Mouse (Mus musculus): Measurements from ENCODE around the gene Ttll5. TPM values are rescaled to one million over a fixed set of nuclear protein-coding genes. Genes with fewer than 3 reads are reported as not detected.
A peak's percentile ranks its signal among the peaks of the same experiment; 100 is the strongest.

Ttll5 gene
- 13.6 and 13.9 TPM in 2 replicates for polyA plus RNA-seq (2015; fragmentation: Nextera tagmentation; extraction: Ambion mirVana)

DNA sequence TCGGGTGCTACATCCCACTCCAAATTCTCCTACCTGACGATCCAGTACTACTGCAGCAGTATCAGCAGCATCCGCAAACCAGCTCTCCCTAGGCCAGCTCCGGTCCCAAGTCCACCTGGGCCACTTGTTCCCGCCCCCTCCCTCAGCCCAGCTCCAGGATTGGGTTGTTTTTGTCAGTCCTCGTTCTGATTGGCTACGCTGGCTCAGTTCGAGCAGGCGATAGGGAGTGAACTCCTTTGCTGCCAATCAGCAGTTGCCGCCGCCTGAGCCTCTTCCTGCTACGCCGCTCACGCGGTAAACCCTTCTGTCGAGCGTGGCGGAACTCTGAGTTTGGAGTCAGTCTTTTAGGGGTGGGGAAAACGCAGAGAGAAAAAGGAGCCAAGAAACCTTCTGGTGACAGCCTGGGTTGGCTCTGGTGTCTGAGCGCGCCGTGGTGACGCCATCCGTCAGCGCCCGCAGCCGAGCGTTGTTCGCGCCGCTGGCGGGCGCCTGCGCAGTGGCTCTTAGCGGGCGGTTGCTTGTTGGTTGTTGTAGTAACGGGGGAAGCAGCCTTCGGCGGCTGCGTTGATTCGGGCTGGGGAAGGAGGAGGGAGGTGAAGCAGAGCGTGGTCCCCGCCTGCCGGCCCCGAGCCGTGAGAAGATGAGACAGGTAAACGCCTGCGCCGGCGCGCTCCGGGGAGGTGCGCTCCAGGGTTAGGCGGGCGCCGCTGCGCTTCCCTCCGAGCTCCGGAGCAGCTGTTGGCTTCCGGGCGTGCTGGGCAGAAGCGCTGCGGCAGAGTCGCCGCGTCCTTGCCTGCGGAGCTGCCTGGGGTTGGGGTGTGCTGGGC lies at the start of gene Ttll5, which contains the start of gene Erg28:
Gene Ttll5 (plus strand): TSS at position 222 of the 827 bp plus-strand sequence.
Gene Erg28 (minus strand): TSS at position 113 of the 827 bp plus-strand sequence.
- H3K9me3 ChIP-seq: no peaks in the 10 kb centered on the region
- under 1% methylated on average over 63 of the region's 67 CpGs for WGBS
- ATAC-seq (ENCODE audit: borderline replicate concordance, extremely low read depth, low FRiP score, low TSS enrichment): peak; percentile 98
- peaks cover 24% of the 10 kb centered on the region; the same call in 1 of the 2 replicates for H3K36me3 ChIP-seq
- H3K9ac ChIP-seq: peak within 1 kb of the TSS; percentile 70
- no peaks in the 10 kb centered on the region for H3K27me3 ChIP-seq
- peak within 1 kb of the TSS; percentile 99 for H3K27ac ChIP-seq
- H3K4me1 ChIP-seq: peaks cover 26% of the 10 kb centered on the region
- peak within 1 kb of the TSS; percentile 84 for H3K4me2 ChIP-seq
- peak within 1 kb of the TSS; percentile 91 for H3K4me3 ChIP-seq

DNA sequence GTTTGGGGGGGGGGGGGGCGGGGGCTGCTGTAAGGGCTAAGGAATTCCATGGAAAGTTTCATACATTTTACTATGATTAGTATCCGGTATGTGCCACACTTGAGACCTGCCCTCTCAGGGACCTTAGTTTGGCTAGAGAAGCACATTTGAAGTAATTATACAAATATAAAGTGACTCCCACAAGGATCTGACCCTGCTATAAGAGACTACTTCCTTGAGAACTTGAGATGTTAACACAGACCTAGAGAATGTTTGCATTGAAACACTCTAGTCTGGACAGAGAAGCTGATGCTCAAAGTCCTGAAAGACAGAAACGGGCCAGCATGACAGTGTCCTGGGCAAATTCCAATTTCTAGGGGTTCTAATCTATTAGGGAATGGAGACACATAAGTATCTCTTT lies 45.5 kb upstream of the Ttll5 start:
- WGBS: 27% methylated on average over 3 of the region's 3 CpGs
- H3K9me3 ChIP-seq: no peaks in the 10 kb centered on the region
- peak; percentile 32; the same call in 1 of the 2 replicates for ATAC-seq (ENCODE audit: borderline replicate concordance, extremely low read depth, low FRiP score, low TSS enrichment)
- no peak overlapping the region for H3K4me3 ChIP-seq
- H3K9ac ChIP-seq: no peak overlapping the region
- no peak overlapping the region for H3K4me2 ChIP-seq
- H3K36me3 ChIP-seq: no peaks in the 10 kb centered on the region
- peaks cover 10% of the 10 kb centered on the region; the same call in 1 of the 2 replicates for H3K4me1 ChIP-seq
- H3K27ac ChIP-seq: peak overlapping the region; percentile 58; the same call in 1 of the 2 replicates
- no peaks in the 10 kb centered on the region for H3K27me3 ChIP-seq

DNA sequence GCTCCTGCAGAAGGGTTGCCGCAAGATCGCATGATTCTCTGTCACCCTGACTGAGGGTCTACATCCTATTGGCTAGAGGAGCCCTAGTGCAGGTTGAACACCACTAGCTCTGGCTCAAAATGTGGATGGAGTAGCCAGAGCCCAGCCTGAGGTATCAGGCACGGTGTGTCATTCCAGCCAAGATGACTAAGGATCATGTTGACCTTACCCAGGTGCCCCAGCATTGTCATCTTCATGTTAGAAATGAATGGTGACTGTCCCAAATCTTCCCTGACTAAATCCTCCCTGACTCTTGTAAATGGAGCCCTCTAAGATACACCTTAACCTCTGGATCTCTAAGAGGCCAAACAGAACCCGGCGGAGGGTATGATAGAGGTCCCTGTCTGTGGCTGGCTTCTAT lies 44.8 kb upstream of the Ttll5 start:
- Histone ChIP-seq H3K4me2 (no peak overlapping the region), H3K9me3 (no peaks in the 10 kb centered on the region), H3K27ac (peak overlapping the region; percentile 43; the same call in 1 of the 2 replicates), H3K4me1 (peaks cover 10% of the 10 kb centered on the region; the same call in 1 of the 2 replicates), H3K9ac (no peak overlapping the region), H3K36me3 (no peaks in the 10 kb centered on the region), H3K4me3 (no peak overlapping the region), H3K27me3 (no peaks in the 10 kb centered on the region)
- no peak for ATAC-seq (ENCODE audit: borderline replicate concordance, extremely low read depth, low FRiP score, low TSS enrichment)
- 77% methylated on average over 5 of the region's 5 CpGs for WGBS

DNA sequence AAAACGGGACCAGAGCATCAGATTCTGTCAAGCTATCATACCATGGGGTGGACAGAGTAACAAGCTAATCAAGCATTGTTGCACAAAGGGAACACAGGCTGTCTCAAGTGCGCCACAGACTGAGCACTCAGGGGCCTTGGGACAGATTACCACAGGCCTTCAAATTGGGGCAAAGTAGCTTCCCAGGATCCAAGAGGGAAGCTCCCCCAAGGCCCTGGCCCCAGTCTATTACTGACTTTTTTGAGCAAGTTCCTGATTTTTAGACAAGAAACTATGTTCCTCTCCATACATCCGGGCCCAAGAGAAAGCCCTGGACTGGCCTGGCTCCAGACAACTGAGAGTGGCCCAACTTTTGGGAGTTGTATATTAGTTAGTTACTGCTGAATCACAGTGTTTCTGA lies 42.9 kb upstream of the Ttll5 start:
- Histone ChIP-seq H3K27me3 (no peaks in the 10 kb centered on the region), H3K36me3 (no peaks in the 10 kb centered on the region), H3K4me3 (no peak overlapping the region), H3K4me1 (peaks cover 10% of the 10 kb centered on the region; the same call in 1 of the 2 replicates), H3K9me3 (no peaks in the 10 kb centered on the region), H3K27ac (no peak overlapping the region), H3K4me2 (no peak overlapping the region), H3K9ac (no peak overlapping the region)
- 84% methylated on average over 3 of the region's 3 CpGs for WGBS
- no peak for ATAC-seq (ENCODE audit: borderline replicate concordance, extremely low read depth, low FRiP score, low TSS enrichment)

DNA sequence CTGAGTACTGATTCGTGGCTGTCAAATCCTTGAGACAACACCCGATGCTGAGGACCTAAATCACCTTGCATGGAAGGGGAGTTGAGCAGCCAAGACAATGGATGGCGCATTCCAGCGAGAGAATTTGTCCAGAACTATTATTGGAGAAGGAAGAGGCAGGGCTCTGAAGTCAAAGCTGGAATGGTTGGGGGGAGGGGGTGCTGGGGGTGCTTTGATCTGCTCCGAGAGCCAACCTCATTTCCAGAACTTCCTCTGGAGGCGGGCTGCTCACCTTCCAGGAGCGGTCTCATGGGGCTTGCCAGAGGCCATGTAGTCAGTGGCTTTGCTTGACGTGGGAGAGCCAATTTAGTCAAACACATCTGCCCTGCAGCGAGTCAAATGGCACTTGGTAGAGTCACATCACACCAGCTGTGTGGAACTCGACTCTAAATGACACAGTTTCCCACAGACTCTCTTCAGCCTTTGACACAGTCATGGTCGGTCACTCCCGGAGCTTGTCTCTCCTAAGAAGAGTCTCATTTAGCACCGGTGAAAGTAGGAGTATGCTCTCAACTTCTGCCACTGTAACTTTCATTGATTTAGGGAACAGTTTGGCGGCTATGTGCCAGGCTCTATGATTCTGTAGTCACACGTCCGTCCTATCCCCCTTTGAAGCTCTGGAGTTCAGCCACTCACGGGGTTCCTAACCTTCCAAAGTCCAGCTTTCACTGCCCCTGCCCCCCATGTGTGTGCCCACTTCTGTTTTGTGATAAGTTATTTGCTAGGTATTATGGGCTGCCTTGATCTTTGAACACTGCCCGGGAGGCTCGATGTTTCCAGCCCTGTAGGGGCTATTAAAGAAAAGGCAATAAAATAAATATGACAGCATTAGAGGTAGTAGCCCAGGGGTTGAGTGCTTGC lies 39.3 kb upstream of the Ttll5 start:
- H3K4me1 ChIP-seq: no peaks in the 10 kb centered on the region
- H3K36me3 ChIP-seq: no peaks in the 10 kb centered on the region
- no peak overlapping the region for H3K27ac ChIP-seq
- no peak for ATAC-seq (ENCODE audit: borderline replicate concordance, extremely low read depth, low FRiP score, low TSS enrichment)
- H3K27me3 ChIP-seq: no peaks in the 10 kb centered on the region
- H3K9ac ChIP-seq: no peak overlapping the region
- no peak overlapping the region for H3K4me2 ChIP-seq
- H3K9me3 ChIP-seq: no peaks in the 10 kb centered on the region
- WGBS: 64% methylated on average over 19 of the region's 19 CpGs
- no peak overlapping the region for H3K4me3 ChIP-seq

DNA sequence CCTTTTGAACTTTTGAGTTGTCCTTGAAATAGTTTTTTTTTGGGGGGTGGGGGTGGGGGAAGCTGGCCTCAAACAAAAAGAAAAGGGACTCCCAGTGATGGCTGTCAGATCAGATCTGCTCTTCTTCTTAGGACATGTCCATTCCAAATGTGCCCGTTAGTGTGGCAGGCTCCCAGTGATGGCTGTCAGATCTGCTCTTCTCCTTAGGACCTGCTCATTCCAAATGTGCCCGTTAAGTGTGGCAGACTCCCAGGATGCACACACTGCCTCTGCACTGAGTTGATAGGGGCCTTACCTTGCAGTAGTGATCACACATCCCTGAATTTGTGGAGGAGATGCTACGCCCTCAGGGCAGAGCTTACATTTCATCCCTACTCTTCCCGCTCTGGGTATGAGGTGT lies 32.3 kb upstream of the Ttll5 start:
- H3K4me3 ChIP-seq: no peak overlapping the region
- H3K9me3 ChIP-seq: no peaks in the 10 kb centered on the region
- H3K4me1 ChIP-seq: peaks cover 8% of the 10 kb centered on the region
- no peak overlapping the region for H3K27ac ChIP-seq
- ATAC-seq (ENCODE audit: borderline replicate concordance, extremely low read depth, low FRiP score, low TSS enrichment): no peak
- H3K36me3 ChIP-seq: no peaks in the 10 kb centered on the region
- WGBS: 83% methylated on average over 4 of the region's 4 CpGs
- no peak overlapping the region for H3K9ac ChIP-seq
- no peak overlapping the region for H3K4me2 ChIP-seq
- no peaks in the 10 kb centered on the region for H3K27me3 ChIP-seq

DNA sequence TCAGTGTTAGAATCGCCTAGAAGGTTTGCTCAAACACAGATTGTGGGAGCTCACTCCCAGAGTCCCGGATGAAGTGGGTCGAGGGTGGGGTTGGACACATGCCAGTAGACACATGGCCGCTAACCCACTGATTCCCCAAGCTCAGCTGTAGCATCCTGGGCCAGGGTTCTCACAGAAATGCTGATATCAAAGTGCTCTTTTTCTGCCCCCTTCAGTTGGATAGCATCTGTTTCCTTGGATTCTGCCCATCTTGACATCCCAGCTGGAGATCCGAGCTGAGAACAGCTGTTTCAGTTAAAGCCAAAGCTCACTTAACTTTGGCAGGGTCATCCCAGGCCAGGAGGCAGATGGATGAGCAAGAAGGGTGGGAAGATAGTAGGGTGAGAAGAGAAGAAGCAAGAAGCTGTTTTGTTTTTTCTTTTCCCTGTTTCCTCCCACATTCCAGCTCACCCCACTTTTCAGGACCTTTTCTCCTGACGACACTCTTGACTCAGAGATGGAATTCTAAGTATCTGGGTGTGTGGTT lies 31.6 kb upstream of the Ttll5 start:
- Histone ChIP-seq H3K36me3 (no peaks in the 10 kb centered on the region), H3K4me1 (peaks cover 8% of the 10 kb centered on the region), H3K9ac (no peak overlapping the region), H3K27me3 (no peaks in the 10 kb centered on the region), H3K27ac (no peak overlapping the region), H3K9me3 (no peaks in the 10 kb centered on the region), H3K4me2 (no peak overlapping the region), H3K4me3 (no peak overlapping the region)
- 19% methylated on average over 6 of the region's 6 CpGs for WGBS
- ATAC-seq (ENCODE audit: borderline replicate concordance, extremely low read depth, low FRiP score, low TSS enrichment): no peak; the same call in 1 of the 2 replicates

DNA sequence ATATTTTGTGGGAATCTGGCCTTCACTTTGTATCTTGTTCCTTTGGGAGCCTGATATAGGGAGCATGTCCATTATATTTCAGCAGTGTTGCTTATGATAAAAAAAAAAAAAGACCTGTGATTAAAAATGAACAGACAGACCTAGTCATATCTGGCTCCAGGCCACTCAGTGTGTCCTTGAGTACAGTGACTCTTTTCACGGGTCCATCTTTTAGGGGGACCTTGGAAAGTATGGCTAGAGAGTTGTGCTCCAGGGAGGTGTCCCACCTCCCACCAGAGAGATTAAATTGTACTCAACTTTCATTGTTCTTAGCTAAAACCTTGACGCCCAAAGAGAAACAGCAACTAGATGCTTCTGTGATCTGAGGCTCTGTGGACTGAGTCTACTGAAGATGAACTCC lies 30.4 kb upstream of the Ttll5 start:
- no peak for ATAC-seq (ENCODE audit: borderline replicate concordance, extremely low read depth, low FRiP score, low TSS enrichment)
- Histone ChIP-seq H3K4me2 (no peak overlapping the region), H3K4me3 (no peak overlapping the region), H3K27me3 (no peaks in the 10 kb centered on the region), H3K9ac (no peak overlapping the region), H3K9me3 (no peaks in the 10 kb centered on the region), H3K4me1 (peaks cover 8% of the 10 kb centered on the region), H3K36me3 (no peaks in the 10 kb centered on the region), H3K27ac (no peak overlapping the region)
- WGBS: 75% methylated on average over 2 of the region's 2 CpGs

DNA sequence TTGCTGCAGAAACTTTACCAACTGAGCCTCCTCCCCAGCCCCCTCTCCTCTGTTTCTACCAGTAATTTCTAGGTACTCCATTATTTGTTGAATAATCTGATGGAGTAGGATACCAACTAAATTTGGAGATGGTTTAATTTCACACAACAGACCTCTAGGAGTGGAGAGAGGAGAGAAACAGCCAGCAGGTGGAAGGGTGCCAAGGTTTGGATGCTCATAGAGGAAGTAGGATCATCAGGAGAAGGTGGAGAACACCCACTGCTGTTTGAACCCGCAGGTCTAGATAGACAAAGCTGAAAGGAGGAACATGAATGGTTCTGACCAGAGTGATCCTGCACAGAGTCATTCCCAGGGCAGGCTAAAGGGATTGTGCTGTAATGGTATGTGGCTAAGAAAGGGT lies 28.9 kb upstream of the Ttll5 start:
- H3K4me3 ChIP-seq: no peak overlapping the region
- WGBS: 67% methylated on average over 1 of the region's 1 CpGs

DNA sequence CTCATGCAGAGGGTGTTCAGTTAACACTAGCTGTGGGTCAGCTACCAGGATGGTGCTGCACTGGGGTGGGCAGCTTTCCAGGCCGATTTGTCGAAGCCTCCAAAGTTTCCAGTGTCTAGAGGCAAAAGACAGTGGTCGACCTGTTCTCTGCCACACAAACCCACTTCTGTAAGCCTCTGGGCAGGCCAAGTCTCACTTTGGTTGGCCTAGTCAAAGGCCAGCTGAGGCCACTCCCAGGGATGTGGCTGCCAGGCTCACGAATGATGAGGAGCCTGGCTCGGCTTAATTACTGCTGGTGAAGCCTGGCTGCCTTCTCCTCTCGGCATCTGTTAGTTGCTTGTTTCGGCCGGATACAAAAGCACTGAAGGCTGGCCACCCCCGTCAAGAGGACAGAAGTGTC lies 24.4 kb upstream of the Ttll5 start:
- no peaks in the 10 kb centered on the region for H3K9me3 ChIP-seq
- H3K9ac ChIP-seq: no peak overlapping the region
- 46% methylated on average over 9 of the region's 9 CpGs for WGBS
- no peak overlapping the region for H3K27ac ChIP-seq
- no peak overlapping the region for H3K4me2 ChIP-seq
- H3K4me1 ChIP-seq: no peaks in the 10 kb centered on the region
- H3K27me3 ChIP-seq: no peaks in the 10 kb centered on the region
- ATAC-seq (ENCODE audit: borderline replicate concordance, extremely low read depth, low FRiP score, low TSS enrichment): no peak
- H3K4me3 ChIP-seq: no peak overlapping the region
- H3K36me3 ChIP-seq: no peaks in the 10 kb centered on the region

More for the DNA sequence above, 28.9 kb upstream of the Ttll5 start:
- Histone ChIP-seq H3K4me2 (no peak overlapping the region), H3K27me3 (no peaks in the 10 kb centered on the region), H3K4me1 (peaks cover 8% of the 10 kb centered on the region), H3K27ac (no peak overlapping the region), H3K36me3 (no peaks in the 10 kb centered on the region), H3K9ac (no peak overlapping the region), H3K9me3 (no peaks in the 10 kb centered on the region)
- ATAC-seq (ENCODE audit: borderline replicate concordance, extremely low read depth, low FRiP score, low TSS enrichment): no peak

DNA sequence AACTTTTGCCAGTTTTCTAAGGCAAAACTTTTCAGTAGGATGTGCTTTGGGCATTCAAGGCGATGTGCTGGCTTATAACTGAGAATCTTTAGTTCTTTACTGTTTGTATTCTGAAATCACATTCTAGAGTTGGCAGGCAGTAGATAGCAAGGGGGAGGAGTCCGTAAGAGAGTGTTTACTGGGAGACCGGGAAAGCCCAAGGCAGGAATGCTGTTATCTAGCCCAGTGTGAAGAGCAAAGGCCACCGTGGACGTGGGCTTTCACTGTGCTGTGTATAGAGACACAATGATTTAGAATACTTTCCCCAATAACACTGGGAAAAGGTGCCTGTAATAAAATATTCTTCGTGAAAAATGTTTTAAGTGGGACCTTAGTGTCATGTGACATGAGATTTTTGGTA lies 14.7 kb upstream of the Ttll5 start:
- ATAC-seq (ENCODE audit: borderline replicate concordance, extremely low read depth, low FRiP score, low TSS enrichment): peak; percentile 65; the same call in 1 of the 2 replicates
- H3K9ac ChIP-seq: no peak overlapping the region
- H3K36me3 ChIP-seq: peaks cover 18% of the 10 kb centered on the region
- no peaks in the 10 kb centered on the region for H3K9me3 ChIP-seq
- peaks cover 7% of the 10 kb centered on the region for H3K4me1 ChIP-seq
- no peak overlapping the region for H3K4me2 ChIP-seq
- 15% methylated on average over 6 of the region's 6 CpGs for WGBS
- H3K4me3 ChIP-seq: no peak overlapping the region
- no peaks in the 10 kb centered on the region for H3K27me3 ChIP-seq
- 0 out of 2 replicates have a peak overlapping the region, but pooled peaks have one; percentile 8 for H3K27ac ChIP-seq
